Mouse (Mus musculus) kidney, embryonic 14.5 days (tissue): Measurements from ENCODE around the gene Moxd1. TPM values are rescaled to one million over a fixed set of nuclear protein-coding genes. Genes with fewer than 3 reads are reported as not detected.
"Not testable (repeated sequence)": the region's sequence is repeated elsewhere in the genome, so short reads cannot be mapped to it uniquely, and the experiment has no call there.

Source experiments
- ATAC-seq: fragments of 200-750 bp; cut with Nextera tagmentation; 2 replicates; pipeline ENCODE4 v1.8.0; 2017; ENCODE audit warnings: moderate number of reproducible peaks, mild to moderate bottlenecking, moderate TSS enrichment, moderate library complexity; ENCODE audit not compliant: low FRiP score, low TSS enrichment
- H3K27ac ChIP-seq: fragments of 300-500 bp; sonication (generic); 2 replicates; pipeline ENCODE4 v1.5.1; 2014; ENCODE audit warnings: low read depth, mild to moderate bottlenecking, low read length, moderate library complexity, mixed read lengths
- H3K27me3 ChIP-seq: fragments of 300-500 bp; sonication (generic); 2 replicates; pipeline ENCODE4 v1.6.1; 2014; ENCODE audit warnings: mild to moderate bottlenecking, low read length; ENCODE audit not compliant: control insufficient read depth, insufficient read depth
- H3K36me3 ChIP-seq: fragments of 300-500 bp; sonication (generic); 2 replicates; pipeline ENCODE4 v1.6.1; 2014; ENCODE audit warnings: low read length, mixed read lengths; ENCODE audit not compliant: control insufficient read depth, insufficient read depth
- H3K4me1 ChIP-seq: fragments of 300-500 bp; sonication (generic); 2 replicates; pipeline ENCODE4 v1.6.1; 2014; ENCODE audit warnings: low read length, mixed read lengths; ENCODE audit not compliant: control insufficient read depth, insufficient read depth
- H3K4me2 ChIP-seq: fragments of 300-500 bp; sonication (generic); replicated peaks from 2 replicates; pipeline ENCODE4 v1.6.1; 2014; ENCODE audit warnings: low read depth, mild to moderate bottlenecking, low read length
- H3K4me3 ChIP-seq: fragments of 300-500 bp; sonication (generic); 2 replicates; pipeline ENCODE4 v1.5.1; 2014; ENCODE audit warnings: mild to moderate bottlenecking, low read length
- H3K9ac ChIP-seq: fragments of 300-500 bp; sonication (generic); 2 replicates; pipeline ENCODE4 v1.6.1; 2014; ENCODE audit warnings: low read depth, mild to moderate bottlenecking, low read length, moderate library complexity
- H3K9me3 ChIP-seq: fragments of 300-500 bp; sonication (generic); 2 replicates; pipeline ENCODE4 v1.6.1; 2016; ENCODE audit warnings: low read length; ENCODE audit not compliant: control insufficient read depth
- WGBS: fragments of 180-500 bp; shearing (Covaris S2); extraction: QIAGEN DNeasy Blood & Tissue Kit; methylation state at CpG from one replicate; pipeline ENCODE4 v1.1.7; 2014; 5-methylcytosine and 5-hydroxymethylcytosine counted together
- polyA plus RNA-seq: library from polyadenylated mRNA; unstranded; fragments of >200 nt; fragmentation: Nextera tagmentation; extraction: Ambion mirVana; gene quantifications from 2 replicates; pipeline ENCODE4 v1.2.1, GENCODE M21; 2014

The Moxd1 gene
- polyA plus RNA-seq, 1 experiment from 2014 or later: 29.7 TPM

DNA sequence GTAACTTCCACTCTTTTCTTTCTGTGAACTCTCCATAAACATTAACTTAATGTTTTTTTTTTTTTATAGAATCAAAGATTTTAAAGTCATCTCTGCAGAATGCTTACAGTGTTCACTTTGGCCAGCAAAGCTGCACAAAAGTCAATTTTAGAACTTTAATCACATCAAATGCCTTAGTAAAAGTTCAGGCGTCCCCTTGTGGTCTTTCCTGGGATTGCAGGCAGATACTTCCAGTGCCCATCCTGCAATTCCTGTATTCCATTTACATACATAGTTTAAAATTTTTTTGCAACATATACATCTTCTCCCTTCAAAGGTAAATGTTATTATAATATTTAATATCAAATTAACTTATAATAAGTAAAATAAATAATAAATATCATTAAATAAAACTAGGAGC, 74.5 kb downstream of the Moxd1 start:
- no peaks in the 10 kb centered on the region for H3K9me3 ChIP-seq
- no peaks in the 10 kb centered on the region for H3K27me3 ChIP-seq
- 0% methylated on average over 1 of the region's 1 CpGs for whole genome bisulfite sequencing
- H3K36me3 ChIP-seq: no peaks in the 10 kb centered on the region
- H3K4me2 ChIP-seq: no peak overlapping the region
- H3K4me3 ChIP-seq: no peak overlapping the region
- H3K9ac ChIP-seq: no peak overlapping the region
- no peak for ATAC-seq
- no peak overlapping the region for H3K27ac ChIP-seq
- H3K4me1 ChIP-seq: no peaks in the 10 kb centered on the region

GRCm38 (mm10) chr10:24298260-24299244, 75.2 kb downstream of the Moxd1 start:
- Histone ChIP-seq H3K36me3 (no peaks in the 10 kb centered on the region), H3K4me3 (no peak overlapping the region), H3K4me2 (no peak overlapping the region), H3K27ac (no peak overlapping the region), H3K9ac (no peak overlapping the region), H3K9me3 (no peaks in the 10 kb centered on the region), H3K4me1 (no peaks in the 10 kb centered on the region), H3K27me3 (no peaks in the 10 kb centered on the region)
- 45% methylated on average over 2 of the region's 2 CpGs for WGBS
- peak; percentile 68 for ATAC-seq

DNA sequence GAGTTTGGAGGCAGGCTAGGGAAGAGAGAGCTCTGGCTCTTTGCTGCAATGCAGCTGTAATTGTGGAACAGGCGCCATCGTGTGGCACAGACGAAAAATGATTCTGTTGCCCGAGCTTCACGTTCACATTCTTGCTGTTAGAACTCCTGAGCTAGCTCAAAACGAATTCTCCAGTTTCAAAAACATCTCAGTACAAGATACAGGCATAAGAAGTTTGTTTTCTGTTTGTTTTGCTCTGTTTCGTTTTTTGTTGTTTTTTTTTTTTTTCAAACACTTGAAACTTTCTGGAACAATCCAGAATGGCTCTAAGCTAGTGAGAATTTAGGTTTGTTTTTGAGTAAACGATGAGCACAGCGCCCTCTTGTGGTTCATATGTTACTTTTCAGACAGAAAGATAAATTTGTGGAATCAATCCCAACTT, 88.9 kb downstream of the Moxd1 start:
- Histone ChIP-seq H3K9me3 (no peaks in the 10 kb centered on the region), H3K9ac (no peak overlapping the region), H3K4me3 (peak overlapping the region; percentile 19; the same call in 1 of the 2 replicates), H3K4me1 (no peaks in the 10 kb centered on the region), H3K4me2 (peak overlapping the region; percentile 17; the same call in 1 of the 2 replicates), H3K36me3 (no peaks in the 10 kb centered on the region), H3K27me3 (no peaks in the 10 kb centered on the region), H3K27ac (no peak overlapping the region)
- WGBS: under 1% methylated on average over 9 of the region's 9 CpGs
- no peak for ATAC-seq

DNA sequence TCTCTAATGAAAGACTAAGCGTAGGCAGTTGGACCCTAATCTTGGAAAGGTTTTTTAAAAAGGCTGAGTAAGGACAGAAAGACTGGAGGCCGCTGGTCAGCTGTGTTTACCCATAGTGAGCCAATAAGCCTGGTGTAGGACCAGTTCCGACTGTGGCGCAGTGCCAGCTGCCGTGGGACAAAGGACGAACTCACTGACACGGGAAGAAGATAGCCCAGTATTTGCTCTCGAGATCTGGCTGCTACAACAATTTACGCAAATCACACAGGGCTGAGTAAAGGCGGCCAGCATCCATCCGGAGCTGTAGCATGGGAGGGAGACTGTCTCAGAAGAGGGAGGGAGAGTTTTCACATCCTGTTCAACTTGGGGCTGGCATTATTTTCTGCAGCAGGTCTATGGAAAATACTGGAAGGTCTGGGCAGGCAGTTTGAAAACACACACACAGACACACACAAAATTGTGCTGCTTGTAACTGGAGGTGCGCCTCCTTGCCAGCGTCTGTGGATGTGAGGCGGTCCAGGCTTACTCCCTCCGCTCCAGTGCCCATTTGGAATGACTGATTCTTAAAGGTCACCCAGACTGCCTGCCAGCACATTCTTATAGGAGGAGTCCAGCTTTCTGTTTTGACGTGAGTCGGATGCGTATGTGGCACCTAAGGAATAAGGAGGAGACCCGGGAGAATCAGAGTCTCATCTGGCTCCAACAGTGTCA, 94.0 kb downstream of the Moxd1 start:
- no peak overlapping the region for H3K27ac ChIP-seq
- no peaks in the 10 kb centered on the region for H3K36me3 ChIP-seq
- no peak overlapping the region for H3K9ac ChIP-seq
- H3K4me2 ChIP-seq: no peak overlapping the region; the same call in 1 of the 2 replicates
- no peaks in the 10 kb centered on the region for H3K9me3 ChIP-seq
- no peaks in the 10 kb centered on the region for H3K27me3 ChIP-seq
- 61% methylated on average over 19 of the region's 19 CpGs for WGBS
- H3K4me3 ChIP-seq: no peak overlapping the region
- no peak for ATAC-seq
- no peaks in the 10 kb centered on the region for H3K4me1 ChIP-seq

DNA sequence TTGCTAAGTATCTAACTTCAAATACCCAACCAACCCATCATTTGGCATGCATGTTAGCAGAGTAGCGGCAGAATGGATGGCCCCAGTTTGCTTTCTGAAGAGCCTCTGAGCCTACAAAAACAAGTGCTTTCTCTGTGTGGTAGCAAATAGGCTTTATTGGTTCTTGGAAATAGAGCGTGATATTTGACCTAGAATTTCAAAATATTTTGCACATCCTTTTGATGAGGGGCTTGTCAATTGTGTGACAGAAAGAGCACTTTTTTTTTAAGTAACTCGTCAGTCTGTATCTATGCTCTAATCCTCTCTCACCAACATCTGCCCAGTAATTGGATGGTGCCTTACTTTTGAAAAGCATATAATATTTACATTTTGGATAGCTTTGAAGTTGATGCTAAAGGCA, 97.0 kb downstream of the Moxd1 start:
- H3K36me3 ChIP-seq: no peaks in the 10 kb centered on the region
- 90% methylated on average over 3 of the region's 3 CpGs for WGBS
- H3K4me3 ChIP-seq: no peak overlapping the region
- H3K27me3 ChIP-seq: no peaks in the 10 kb centered on the region
- no peak overlapping the region for H3K9ac ChIP-seq
- no peak for ATAC-seq
- no peak overlapping the region for H3K4me2 ChIP-seq
- H3K4me1 ChIP-seq: no peaks in the 10 kb centered on the region
- no peak overlapping the region for H3K27ac ChIP-seq
- H3K9me3 ChIP-seq: no peaks in the 10 kb centered on the region

- WGBS: 88% methylated on average over 4 of the region's 4 CpGs
- Histone ChIP-seq H3K27me3 (no peaks in the 10 kb centered on the region), H3K4me2 (no peak overlapping the region), H3K9ac (no peak overlapping the region), H3K4me3 (no peak overlapping the region), H3K9me3 (no peaks in the 10 kb centered on the region), H3K36me3 (no peaks in the 10 kb centered on the region), H3K27ac (no peak overlapping the region), H3K4me1 (no peaks in the 10 kb centered on the region)
- no peak for ATAC-seq
These were observed 99.7 kb downstream of the Moxd1 start for GRCm38 (mm10) chr10:24323066-24323465.

- not testable (repeated sequence) for H3K27me3 ChIP-seq, H3K9me3 ChIP-seq, ATAC-seq, H3K4me1 ChIP-seq, H3K36me3 ChIP-seq, H3K4me3 ChIP-seq, H3K4me2 ChIP-seq, H3K9ac ChIP-seq, H3K27ac ChIP-seq
- 67% methylated on average over 8 of the region's 8 CpGs for WGBS
These were observed 103.9 kb downstream of the Moxd1 start for GRCm38 (mm10) chr10:24327265-24327664.

GRCm38 (mm10) chr10:24332799-24333198, 109.5 kb downstream of the Moxd1 start:
- Histone ChIP-seq H3K9ac (no peak overlapping the region), H3K9me3 (no peaks in the 10 kb centered on the region), H3K4me1 (no peaks in the 10 kb centered on the region), H3K27me3 (no peaks in the 10 kb centered on the region), H3K4me2 (no peak overlapping the region), H3K4me3 (no peak overlapping the region), H3K36me3 (no peaks in the 10 kb centered on the region), H3K27ac (no peak overlapping the region)
- 60% methylated on average over 3 of the region's 3 CpGs for WGBS
- no peak for ATAC-seq
